Mouse (Mus musculus) CH12F3 (cell line): Measurements from ENCODE around the gene Ltk.

ENCODE experiments used
- in situ Hi-C: fragments of 300-500 bp; cut with MboI; formaldehyde crosslinking; loops from 2 replicates; pipeline ENCODE4 v1.14.3; 2020; ENCODE audit warnings: low sequenced_read_pairs

Gene Ltk

DNA sequence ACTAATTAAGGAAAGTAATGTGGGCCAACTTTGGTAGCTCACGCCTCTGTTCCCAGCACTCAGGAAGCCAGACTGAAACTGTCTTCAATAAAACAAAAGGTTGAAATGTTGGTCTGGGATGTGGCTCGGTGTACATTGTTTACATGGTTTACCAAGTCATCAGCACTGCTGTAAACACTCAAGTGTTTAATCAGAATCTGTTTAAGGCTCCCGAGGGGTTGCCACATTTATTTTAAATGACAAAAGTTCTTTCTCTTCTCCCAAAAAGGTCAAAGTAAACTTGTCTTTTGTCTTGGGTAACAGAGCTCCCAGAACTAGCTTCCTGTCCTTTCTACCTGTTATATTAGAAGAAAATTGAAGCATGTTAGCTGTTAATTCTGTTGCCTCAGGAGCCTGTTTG, 52.6 kb downstream of the Ltk start:
- in situ Hi-C loops, result no loop called here

DNA sequence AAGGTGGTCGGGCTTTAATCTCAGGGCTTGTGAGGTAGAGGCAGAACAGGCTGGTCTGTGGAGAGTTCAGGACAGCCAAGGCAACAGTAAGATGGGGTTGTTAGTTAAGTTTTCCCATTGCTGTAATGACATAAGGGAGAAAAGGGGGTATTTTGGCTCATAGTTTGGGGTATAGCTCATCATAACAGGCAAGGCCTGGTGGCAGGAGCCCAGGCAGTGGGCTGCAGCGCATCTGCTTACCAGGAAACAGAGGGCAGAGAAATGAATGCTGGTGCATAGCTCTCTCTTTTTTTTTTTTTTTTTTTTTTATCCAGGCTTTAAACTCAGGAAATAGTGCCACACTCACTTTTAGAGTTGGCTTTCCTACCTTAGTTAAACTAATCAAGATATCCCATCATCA, 57.1 kb downstream of the Ltk start:
- in situ Hi-C loops, result no loop called here
